Mouse (Mus musculus) spleen, adult 2 months (tissue): ENCODE measurements around the gene Acp6.

ENCODE experiments used
- CTCF ChIP-seq: fragments of 200-500 bp; IDR thresholded peaks from 2 replicates; pipeline ENCODE4 v1.5.1; 2011; ENCODE audit warnings: mild to moderate bottlenecking, inconsistent platforms; ENCODE audit not compliant: insufficient read depth, insufficient read length, insufficient replicate concordance; ENCODE audit errors: extremely low read depth
- POLR2A ChIP-seq: fragments of 200-500 bp; IDR thresholded peaks from 2 replicates; pipeline ENCODE4 v1.6.1; 2011; ENCODE audit warnings: low read depth, low read length, inconsistent platforms

GRCm38 (mm10) chr3:97206521-97206920, 47.9 kb downstream of the Acp6 start:
- TF ChIP-seq CTCF: no peak
- TF ChIP-seq POLR2A: no peak
